Mouse (Mus musculus): ENCODE measurements around the gene Mdh1.

DNA sequence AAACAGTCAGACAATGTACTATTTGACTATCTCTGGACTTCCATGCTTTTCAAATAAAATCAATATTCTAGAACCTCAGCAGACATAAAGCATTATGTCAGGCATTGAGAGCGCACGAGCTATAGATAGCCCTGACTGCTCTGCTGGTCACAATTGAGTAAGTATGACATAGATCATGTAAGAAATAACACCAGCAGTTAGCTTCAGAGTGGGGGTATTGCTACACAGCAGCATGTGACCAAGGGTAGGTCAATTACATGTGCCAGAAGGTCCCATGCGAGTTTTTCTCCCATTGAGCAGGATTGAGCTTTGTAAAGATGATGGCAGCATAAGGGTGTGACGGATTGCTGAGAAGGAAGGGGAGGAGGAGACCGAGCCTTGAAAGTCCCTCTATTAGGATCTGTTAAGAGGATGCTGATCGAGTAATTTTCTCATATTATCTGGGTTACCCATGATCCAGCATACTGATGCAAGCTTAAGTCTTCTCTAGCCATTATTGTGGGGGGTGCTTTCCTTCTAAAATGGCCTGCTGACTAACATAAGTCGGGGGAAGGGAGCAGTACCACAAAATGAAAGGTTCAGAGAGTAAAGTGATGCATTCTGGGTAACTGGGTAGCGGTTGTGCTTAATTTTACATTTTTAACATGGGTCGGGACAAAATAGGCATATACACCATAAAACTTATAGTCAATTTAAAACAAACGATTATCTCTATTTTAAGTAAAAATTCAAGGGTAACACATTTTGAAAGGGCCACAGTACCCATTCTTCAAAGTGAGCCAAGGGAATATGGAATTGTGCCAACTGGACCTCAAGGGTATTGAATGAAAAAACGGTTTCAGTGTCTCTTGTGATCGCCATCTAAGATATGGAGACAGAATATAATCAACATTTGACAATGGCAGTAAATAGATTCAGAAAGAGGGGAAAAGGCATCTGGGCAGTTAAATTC is 21.7 kb downstream of the Mdh1 start:
- TF ChIP-seq POLR2A (IDR thresholded peaks at IDR 0.05; ENCODE audit: borderline replicate concordance, extremely low read depth, low read depth, low read length) (no peak), CTCF (IDR thresholded peaks at IDR 0.05; ENCODE audit: insufficient read depth, low read length) (no peak)
